Mouse (Mus musculus) liver, embryonic 14.5 days (tissue): Measurements from ENCODE around the gene Gimap5.

ENCODE experiments used
- CTCF ChIP-seq: IDR thresholded peaks from 2 replicates; pipeline ENCODE4 v1.5.1; 2016; ENCODE audit warnings: antibody characterized with exemption, low read depth, control low read depth
- EP300 ChIP-seq: IDR thresholded peaks from 2 replicates; pipeline ENCODE4 v1.6.1; 2016; ENCODE audit warnings: antibody characterized with exemption, low read depth

DNA sequence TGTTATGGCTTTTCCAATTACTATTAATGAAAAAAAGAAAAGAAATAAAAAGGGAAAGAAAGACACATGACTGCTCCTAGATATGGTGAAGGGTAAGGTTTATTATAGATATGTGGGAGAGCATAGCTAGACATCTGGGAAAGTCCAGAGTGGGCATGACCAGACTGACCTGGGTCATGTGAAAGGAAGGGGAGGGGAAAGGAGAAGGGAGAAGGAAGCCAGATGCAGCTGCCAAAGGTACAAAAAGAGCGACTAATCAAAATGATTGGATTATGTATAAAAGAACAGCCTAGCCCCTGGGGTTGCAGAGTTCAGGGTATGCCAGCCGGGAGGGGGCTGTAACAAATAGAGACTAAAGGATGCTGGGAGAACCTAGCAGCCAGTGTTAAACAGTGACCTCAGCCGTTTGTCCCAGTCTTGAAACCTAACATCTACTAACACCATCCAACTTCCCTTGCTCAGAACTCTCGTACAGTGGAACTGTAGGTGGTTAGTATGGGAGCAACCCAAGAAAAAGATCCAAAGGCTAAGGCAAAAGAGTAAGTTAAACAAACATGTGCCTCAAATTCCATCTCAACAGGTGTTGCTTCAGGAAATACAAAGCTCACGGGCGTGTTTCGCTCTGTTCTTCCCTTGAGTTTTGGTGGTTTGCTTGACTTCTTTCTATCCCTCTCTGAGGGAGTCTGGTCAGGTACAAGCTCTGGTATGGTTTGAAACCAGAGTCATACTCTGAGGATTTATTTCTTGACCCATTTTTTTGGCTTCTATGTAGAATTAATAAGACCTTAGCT is 47.7 kb upstream of the Gimap5 start:
- TF ChIP-seq CTCF (no peak), EP300 (no peak)
